Mouse (Mus musculus): ENCODE results near the gene Cnmd.

Cnmd gene

DNA sequence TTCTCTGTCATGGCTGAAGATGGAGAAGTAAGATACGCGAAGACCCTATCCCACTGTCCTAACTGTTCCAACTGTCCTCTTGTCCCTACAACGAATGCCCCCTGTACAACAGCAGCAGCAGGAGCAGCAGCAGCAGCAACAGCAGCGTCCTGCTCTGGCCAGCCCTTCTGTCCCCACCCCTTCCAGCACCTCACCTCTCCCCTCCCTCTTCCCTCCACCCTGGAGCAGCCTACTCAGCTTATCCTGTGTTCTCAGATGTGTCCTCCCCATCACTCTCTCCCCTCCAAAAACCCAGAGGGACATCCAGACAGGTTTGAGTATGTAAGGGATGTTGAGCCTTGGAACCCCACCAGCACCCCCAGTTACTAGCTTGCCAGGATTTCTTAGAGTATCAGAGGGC, at the start of gene Cnmd:
Cnmd (minus strand) TSS at position 170 of the 400 bp plus-strand sequence.
- no peak for DNase-seq (ENCODE audit: low spot score)

DNA sequence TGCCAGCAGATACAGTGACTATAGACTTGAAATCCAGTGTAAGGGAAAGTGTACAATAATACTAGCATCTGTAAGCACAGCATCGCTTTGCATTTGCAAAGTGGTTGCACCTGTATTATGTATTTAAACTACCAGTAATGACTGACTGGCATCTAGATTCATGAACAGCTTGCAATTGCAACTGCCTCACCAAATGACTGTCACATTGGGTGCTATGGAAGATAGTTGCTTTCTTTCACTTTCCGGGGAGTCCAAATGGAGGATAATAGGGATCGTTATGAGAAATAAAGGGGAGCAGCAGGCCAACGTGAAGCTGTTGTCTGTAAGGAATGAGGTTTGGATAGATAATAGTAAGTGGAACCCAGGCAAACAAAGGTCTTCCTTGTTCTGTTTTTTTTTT, 49.3 kb upstream of the Cnmd start:
- DNase-seq (ENCODE audit: low spot score) = no peak

DNA sequence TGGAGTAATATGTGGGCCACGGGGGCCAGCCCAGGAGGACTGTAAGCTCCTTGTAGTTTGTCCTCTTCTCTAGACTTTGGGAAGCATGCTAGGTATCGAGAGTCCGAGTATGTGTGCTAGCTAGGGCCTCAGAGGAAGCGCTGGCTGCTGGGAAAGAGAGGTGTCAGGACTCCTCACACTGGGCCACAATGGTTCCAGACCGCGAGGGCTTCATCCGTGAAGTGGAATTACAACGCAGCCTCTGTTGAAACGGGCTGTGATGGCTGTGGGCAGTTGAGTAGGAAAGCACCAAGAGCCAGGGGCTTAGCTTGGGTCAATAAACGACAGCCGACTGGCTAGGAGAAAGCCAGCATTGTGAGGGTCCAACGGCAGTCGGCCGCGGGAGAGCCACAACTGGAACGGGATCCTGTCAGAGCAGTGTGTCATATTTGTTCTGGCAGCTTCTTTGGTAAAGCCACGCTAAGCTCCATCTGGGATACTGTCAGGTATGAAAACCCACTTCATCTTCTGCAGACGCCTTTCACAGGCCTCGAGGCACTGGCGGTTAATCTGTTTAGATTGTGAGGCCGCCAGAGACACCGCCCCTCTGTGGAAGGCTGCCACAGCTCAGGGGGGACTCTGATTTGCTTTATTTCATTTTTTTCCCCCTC, 41.7 kb upstream of the Cnmd start:
- peak; percentile 10 for DNase-seq (ENCODE audit: low spot score)

DNA sequence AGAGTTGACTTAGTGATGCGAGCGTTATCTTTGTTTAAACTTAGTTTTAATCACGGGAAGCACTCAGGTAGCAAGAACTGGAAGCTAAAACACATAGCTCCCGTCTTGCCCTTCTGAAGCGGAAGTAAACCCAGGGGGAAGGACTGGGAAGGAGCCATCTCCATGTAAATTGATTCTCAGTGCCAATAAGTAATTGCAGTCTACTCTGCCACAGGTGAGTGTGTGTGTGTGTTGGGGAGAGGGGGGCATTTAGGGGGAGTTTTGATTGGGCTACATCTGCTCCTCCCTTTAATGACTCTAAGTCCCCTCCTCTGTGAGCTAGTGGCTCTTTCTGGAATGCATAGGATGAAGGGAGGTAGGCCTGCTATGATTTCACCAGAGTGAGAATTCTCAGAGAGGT, 39.6 kb upstream of the Cnmd start:
- DNase-seq (ENCODE audit: low spot score) = no peak

DNA sequence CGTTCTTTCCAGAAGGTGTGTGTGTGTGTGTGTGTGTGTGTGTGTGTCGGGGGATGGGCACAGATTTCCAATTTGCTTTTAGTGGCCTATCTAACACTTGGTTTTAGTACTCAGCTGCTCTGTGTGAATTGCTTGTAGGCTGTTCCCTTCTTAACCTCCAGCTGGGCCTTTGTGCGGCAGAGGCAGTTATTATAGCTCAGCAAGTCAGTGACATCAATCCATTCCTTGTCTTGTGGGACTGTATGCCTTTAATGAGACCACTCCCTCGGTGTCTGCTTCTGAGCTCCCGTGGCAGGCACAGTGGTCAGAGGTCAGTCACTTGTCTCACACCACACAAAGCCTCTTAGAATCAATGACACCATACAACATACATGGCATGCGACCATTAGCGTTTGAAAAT, 39.1 kb upstream of the Cnmd start:
- peak; percentile 49 for DNase-seq (ENCODE audit: low spot score)

DNA sequence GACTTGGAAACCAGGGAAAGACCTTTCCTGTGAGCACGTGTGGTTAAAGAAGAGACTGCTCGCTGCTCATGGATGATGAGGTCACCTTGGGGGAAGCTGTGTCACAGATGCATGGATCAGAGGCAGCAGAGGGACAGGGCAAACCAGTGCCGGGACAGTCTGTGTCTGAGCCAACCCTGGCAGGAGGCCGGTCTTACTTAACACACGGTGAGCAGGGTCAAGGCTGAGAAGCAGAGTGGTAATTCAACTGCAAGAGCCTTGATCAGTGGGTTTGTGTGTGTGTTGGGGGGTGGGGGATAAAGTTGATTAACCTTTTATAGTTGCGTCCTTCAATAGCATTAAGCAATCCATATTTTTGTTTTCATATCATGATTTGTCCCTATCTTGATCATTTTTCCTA, 37.4 kb upstream of the Cnmd start:
- no peak for DNase-seq (ENCODE audit: low spot score)

DNA sequence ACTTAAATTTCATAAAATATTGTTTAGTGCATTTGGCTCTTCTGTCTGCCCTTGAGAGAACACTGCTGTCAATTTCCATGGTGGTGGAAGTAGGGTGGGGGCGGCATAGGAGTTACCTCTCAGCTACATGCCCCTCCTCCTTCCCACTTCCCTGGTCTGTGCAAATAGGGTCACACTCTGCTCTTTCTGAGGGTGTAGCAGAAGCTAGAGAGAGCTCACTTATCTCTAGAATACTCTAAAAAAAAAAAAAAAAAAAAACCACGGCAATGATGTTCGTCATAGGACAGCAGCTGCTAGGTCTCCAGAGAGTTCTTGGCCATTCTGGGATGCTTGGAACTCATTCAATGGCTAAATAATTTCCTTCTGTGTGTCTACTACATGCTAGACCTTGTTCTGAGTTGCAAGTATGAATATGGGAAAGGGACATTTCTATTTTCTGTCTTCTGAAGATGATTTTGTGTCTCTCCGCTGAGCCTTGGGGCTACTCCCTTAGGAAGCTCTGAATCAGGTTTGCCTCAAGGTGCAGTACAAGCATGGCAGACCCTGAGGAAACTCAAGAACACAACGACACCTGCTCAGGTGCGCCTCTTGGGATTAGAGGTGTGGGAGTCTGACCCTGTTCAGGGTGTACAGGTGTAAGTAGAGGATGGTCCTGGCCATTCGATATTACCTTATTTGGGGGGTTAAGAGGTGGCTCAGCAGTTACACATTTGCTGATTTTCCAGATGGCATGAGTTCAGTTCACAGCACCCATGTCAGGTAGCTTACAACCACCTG, 28.3 kb upstream of the Cnmd start:
- no peak for DNase-seq (ENCODE audit: low spot score)

DNA sequence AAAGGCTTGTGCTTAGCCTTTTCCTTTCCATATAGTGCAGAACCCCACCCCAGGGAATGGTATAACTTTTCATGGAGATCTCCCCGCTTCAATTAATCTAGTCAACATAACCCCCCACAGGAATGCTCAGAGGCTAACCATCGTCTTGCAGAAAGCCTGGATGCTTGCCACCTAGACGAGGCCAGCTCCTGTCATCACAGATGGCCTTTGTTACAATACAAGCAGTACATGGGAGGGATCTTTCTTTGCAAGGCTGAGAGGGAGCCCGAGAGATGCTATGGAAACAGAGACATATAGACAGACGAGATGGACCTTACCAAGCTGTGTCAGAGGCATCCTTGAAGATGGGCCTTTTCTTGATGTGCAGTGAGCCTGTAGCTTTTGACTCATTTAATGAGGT, 18.7 kb upstream of the Cnmd start:
- no peak for DNase-seq (ENCODE audit: low spot score)

DNA sequence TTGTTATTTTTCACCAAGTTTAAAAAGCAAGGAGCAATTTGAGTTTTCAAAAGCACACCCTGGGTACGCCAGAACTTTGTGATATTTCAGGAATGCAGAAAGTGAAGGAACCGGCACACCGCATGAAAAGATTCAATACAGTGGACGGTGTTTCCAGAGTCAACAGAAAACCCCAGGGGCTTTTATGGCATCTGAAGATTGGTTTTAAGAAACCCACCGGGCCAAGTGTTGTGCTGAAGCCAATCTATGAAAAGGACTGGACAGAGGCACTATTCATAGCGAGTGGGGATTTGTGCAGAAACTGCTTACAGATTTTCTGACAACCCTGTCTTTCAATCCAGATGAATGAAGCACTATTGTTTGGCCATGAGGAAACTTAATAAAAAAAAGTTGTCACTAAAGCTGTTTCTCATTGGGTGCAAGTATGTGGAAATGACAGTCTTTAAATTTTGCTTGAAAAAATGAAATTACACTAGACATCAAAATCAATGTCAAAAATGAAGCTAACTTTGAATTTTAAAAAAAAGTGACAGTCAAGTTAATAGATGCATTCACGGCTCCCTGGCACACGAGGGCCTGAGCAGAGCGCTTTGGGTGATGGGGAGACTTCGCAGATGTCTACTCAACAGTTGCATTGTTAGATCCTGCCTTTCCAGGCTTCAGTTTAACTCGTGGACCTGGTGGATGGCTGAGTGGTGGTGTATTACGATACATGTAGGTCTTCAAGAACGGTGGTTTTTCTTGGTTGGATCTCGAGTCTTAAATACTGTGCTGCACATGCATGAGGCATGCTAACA, 16.1 kb upstream of the Cnmd start:
- no peak for DNase-seq (ENCODE audit: low spot score)

DNA sequence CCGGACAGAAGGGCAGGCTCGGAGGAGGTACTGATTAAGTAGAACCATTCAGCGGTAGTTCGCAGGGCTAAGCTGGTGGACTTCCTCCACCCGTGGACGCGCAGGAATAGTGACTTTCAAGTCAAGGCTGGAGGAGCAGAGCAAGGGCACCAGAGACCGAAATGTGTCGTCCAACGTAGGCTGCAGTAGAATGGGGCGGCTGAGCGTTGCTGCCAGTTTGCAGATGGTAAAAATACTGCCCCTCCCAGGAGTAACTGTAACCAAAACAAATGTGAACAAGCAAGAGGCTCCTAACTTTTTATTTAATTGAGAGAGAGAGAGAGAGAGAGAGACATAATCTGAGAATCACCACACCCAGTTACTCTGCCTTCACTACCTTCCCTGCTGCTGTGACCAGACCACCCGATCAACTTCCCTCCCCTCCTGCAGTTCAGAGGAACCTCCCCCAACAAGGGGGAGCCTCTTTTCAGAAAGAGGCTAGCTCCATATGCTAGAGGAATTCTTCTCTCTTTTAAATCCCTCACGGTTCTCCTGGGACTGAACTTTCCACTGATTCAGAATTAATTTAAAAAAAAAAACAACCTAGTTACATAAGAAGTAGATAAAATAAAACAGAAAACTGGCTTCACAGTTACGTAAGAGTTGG, 15.3 kb upstream of the Cnmd start:
- no peak for DNase-seq (ENCODE audit: low spot score)

DNA sequence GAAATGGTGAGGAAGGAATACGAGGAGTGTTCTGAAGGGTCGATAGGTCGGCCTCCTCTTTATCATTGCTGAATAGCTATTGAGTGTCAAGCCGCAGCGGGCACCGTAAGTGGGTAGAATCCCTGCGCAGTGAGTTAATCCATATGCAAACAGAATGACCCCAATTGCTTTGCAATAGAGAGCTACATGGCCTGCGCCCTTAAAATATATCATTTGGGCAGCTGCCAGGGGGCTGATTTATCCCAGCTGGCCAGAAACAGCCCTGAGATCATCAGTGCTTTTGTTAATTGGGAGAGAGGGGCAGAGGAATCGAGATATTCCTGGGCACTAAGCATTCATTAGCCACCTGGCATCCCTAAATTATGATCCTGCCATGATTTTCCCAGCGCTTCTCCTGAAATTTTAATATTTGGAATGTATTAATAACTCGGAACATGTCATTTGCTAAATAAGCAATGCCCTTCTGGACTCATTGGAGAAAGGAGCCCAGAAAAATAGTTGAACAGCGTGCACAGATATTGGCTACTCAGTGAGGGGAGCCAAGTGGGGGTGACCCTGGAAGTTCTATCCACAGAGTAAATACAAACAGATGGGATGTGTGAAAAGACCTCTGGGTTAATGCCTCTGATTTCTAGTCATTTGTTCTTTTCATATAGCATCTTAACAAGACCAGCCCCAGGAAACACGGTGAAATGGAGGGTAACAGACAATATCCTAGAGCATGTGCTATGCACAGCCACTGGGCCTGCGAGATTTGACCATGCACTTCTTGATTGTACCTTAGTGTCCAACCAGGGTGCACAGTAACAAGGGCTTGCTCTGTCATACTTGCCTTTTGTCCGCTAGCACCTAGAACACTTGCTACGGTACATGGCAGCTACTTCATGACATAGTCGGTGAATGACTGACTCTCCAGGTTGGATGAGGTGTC, 11.4 kb upstream of the Cnmd start:
- no peak for DNase-seq (ENCODE audit: low spot score)

DNA sequence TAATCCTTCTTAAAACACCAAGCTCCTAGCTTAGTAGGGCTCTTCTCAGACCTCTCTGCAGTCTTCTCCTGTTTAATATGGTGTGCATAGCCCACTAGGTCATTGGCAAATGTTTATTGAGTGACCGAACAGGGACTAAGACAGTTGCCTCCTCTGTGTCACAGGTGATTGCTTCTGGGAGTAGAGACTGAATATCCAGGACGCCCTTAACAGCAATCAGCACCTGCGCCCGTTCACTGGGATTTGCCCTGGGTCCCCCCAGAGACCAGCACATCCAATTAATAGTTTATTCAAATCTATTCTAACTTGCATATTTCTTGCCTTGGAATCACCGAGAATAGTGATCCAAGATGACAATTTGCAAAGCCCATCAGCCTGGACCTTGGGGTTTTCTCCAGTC, 10.6 kb upstream of the Cnmd start:
- DNase-seq (ENCODE audit: low spot score) = no peak

DNA sequence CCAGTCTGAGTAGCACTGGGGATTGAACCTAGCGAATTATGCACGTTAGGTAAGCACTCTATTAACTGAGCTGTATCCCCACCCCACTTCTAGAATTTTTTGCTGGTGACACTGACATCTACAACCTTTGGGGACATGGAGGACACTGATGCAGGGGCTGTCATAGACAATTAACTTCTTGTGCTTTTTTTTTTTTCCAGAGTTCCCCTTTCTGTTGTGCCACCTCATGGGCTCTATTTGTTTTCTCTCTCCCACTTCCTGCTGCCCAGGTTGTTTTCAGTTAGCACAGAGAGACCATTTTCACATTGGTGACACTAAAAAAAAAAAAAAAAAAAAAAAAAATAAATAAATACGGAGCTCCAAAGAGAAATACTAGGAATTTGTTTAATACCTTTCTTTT, 9.0 kb upstream of the Cnmd start:
- DNase-seq (ENCODE audit: low spot score) = no peak

DNA sequence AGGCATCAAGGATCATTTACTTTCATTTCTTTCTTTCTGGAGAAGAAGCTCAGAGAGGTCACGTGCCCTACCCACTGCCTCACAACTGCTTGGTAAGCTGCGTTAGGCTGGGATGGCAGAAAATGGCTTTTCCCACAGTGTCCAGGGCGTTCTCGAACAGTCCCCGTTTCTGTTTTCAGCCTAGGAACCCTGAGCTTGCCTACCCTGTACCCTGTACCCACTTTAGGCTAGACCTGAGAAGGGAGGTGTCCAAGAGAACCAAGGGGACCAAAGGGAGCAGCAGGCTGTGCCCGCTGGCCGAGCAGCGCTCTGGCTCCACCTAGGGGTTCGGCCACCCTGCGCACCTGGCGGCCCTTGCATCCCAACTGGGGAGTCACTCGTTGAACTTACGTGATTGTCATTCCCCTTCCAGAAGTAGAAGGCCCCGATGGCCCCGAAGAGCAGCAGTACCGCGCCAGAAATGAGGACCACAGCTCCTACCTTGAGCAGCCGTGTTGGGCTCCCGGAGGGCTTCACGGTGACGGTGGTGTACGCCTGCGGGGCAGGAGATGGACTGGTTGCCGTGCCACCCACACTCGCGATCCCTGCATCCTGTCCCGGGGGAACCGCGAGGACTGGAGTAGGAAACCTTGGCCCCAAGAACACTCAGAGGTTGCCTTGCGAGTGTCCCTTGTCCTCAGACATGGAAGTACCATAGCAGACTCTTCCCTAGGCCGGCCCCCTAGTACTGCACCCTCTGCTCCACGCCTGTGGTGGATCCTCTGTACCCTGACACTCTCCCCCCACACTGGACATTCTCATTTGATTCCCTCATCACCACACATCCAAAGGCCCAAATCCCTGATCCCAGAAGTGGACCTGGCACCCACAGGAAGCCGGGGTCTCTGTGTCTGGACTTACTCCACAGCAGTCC, 709 bp downstream of the Cnmd start:
- DNase-seq (ENCODE audit: low spot score) = peak; percentile 76

DNA sequence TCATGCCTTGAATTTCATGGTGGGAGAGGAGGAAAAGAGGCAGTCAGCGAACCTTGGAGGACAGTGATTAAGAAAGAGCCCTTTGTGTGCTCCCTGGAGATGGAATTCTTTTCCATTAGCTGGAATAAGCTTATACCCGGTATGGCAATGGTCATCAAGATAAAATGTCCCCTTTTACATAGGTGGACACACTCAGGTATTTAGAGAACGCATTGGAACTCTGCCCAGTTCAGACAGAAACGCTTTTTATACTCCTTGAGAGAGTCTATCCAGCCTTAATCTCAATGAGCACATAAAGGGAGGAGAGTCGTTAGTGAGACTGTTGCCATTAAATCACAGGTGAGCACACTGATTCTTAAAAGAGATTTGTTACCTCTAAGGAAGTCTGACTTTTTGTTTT, 1.5 kb downstream of the Cnmd start:
- no peak for DNase-seq (ENCODE audit: low spot score)

DNA sequence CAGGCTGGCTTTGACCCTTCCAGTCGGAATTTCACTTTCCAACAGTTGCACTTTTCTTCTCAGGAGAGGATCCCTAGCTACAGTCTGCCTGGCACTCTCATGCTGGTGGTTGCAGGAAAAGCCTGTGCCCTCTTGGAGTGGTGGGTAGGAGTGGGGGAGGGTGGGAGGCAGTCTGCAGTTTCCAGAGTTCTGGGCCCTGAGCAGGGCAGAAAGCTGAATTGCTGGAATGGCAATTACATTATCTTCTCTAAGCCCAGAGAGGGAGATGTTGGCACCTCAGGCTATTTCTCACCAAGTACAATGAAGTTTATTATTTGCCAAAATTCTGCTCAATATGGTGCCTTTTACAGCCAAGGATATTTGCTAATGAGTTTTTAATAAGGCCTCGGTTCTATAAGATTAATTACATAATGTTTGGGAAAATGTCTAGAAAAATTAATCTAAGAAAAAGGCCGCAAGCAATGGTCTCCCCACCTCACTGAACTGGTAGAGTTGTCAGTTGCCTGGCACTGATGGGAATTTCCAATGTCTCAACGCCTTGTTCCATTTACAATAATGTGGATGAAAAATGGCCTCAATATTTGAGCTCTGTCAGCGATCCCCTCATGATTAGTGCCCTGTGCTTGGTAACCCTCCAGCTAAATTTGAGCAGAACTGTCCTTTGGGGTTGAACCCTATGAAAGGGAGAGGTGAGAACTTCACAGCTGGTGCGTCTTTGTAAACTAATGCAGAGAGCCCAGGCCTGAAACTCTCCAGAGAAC, 3.0 kb downstream of the Cnmd start:
- DNase-seq (ENCODE audit: low spot score) = no peak

DNA sequence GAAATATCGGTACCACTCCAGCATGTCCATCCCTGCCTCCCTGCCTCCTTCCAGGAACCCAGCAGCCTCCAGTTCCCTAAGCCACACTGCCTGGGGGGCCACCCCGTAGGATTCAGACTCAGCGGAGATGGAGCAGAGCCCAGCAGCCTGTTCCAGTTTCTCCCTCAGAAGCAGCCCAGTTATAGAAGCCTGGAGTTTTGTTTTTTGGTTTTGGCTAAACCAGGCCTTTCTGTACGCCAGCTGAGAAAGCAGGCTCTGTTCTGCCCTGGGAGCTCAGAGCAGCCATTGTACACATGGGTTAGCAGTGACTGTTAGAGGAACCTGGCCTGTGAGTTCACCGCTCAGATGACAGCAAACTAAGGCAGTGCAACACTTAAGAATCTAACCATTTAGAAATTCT, 3.7 kb downstream of the Cnmd start:
- DNase-seq (ENCODE audit: low spot score) = no peak

DNA sequence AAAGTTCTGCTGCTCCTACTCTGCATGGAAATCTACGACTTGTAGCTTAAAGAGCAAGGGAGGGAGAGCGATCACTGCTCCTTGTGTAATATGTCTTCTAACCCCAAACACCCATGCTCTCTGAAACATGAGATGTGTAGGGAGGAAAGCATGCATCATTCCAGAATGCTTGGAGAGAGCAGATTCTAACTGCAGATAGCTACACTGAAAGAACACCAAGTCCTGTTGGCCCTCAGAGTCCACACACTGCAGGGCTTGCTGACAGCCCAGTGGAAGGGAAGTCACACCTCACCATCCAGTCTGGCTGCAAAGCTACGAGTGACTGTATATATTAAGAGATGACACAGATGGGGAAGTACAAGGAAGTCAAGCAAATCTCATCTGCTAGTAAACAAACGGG, 9.3 kb downstream of the Cnmd start:
- no peak for DNase-seq (ENCODE audit: low spot score)

DNA sequence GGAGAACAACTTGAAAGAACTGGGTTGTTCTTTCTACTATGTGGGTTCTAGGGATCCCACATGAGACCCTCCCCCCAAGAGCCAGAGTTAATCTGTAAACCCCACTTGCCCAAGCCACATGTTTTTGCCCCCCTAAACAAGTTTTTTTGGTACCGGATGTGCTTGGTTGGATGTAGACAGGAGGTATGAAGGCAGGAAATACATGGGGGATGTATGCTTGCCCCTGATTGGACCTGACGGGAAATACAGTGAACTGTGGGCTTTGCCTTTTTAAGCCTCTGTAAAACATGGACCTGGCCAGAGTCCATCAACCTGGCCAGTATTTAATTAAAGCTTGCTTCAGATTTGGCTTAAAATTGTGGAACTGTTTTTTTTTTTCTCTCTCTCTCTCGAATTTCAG, 12.3 kb downstream of the Cnmd start:
- no peak for DNase-seq (ENCODE audit: low spot score)

DNA sequence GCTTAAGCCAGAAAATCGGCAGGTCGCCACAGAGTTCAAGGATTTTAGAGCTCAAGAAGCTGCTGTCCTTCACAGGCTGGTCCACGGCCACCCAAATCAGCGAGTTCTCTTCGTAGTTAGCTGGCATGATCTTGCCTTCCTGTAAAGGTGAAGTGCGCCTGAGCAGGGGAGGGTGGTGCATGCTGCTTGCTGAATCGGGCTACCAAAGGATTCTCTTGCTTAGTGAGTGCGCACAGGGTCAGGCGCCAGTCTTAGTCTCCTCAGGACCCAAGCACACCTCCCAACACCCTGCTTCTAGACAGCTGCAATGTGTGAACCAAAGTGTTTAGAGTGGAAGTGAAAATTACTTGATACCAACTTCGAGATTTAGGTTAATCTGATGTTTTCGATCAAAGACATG, 16.6 kb downstream of the Cnmd start:
- DNase-seq (ENCODE audit: low spot score) = no peak
